Mouse (Mus musculus) brain, embryonic 14.5 days (tissue): ENCODE data around the gene 4921507P07Rik.

Experiments used
- CTCF ChIP-seq: fragments of 200-500 bp; IDR thresholded peaks from 2 replicates; pipeline ENCODE4 v1.5.1; 2012; ENCODE audit warnings: inconsistent platforms, mild to moderate bottlenecking, moderate library complexity, borderline replicate concordance; ENCODE audit not compliant: insufficient read depth, insufficient read length; ENCODE audit errors: extremely low read depth
- POLR2A ChIP-seq: fragments of 200-500 bp; IDR thresholded peaks from 2 replicates; pipeline ENCODE4 v1.6.1; 2012; ENCODE audit warnings: mild to moderate bottlenecking, inconsistent platforms, borderline replicate concordance; ENCODE audit not compliant: poor library complexity, insufficient read depth, insufficient read length, severe bottlenecking; ENCODE audit errors: extremely low read depth

- TF ChIP-seq POLR2A: no peak
- TF ChIP-seq CTCF: no peak
These were observed 2.1 kb upstream of the 4921507P07Rik start for GRCm38 (mm10) chr6:50598560-50598959.
